Mouse (Mus musculus): ENCODE results near the gene Atp5f1.

GRCm38 (mm10) chr3:105893941-105894391 is 65.9 kb downstream of the Atp5f1 start:
- no peak for TF ChIP-seq POLR2A (IDR thresholded peaks at IDR 0.05; ENCODE audit: insufficient read depth, low read length)
- TF ChIP-seq CTCF (IDR thresholded peaks at IDR 0.05; ENCODE audit: low read depth, low read length): no peak
